Mouse (Mus musculus): ENCODE results near the gene Pus7l.

- no peak for TF ChIP-seq POLR2A (IDR thresholded peaks at IDR 0.05; ENCODE audit: low read depth, low read length)
- no peak for TF ChIP-seq CTCF (IDR thresholded peaks at IDR 0.05; ENCODE audit: borderline replicate concordance, insufficient read depth, low read length)
Observed at GRCm38 (mm10) chr15:94495936-94496335, 47.4 kb downstream of the Pus7l start.

Measured in embryonic fibroblast, embryonic 13.5 days (primary cell).